Mouse (Mus musculus): ENCODE data around the gene Slc7a3. TPM values are rescaled to one million over a fixed set of nuclear protein-coding genes. Genes with fewer than 3 reads are reported as not detected.

Gene Slc7a3
- polyA plus RNA-seq (2012; rRNA removed; ENCODE audit: low replicate concordance), result 0.26 and 2.9 TPM in 2 replicates

DNA sequence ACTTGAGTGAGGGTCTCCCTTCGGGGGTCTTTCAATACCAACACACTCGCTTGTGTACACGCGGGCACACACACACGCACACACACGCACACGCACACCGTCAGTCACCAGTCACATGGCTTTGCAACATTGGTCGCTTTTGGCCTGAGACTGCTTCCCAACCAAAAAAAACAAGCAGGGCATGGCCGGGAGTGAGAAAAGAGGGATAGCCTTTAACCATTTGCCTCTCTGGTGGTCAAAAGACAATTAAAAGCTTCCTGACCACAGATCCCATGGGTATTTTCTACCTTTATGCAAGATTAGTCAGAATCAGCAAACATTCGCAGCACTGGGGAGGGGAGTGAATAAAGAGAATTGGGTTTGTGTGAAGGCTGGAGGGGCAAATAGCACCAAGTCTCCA, at the start of gene Slc7a3:
Slc7a3 (minus strand) TSS at position 101 of the 400 bp plus-strand sequence.

DNA sequence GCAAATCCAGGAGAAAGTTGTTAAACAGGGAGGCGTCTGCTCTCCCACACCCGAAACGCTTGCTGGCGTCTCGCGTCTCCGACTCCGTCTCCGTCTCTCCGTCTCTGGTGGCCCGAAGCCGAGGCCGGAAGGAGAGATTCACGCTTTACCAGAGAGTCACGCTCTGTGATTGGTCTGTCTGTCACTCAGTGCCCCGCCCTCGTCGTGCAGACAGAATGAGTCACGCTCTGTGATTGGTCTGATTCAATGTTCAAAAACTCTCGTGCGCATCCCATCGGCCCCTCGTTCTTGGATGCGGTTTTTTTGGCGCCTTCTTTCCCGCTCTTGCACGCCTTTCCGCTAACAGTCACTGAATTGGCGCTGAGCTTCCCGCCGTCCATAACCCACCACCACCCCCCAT, 26.3 kb downstream of the Slc7a3 start, which contains the start of gene Tex11:
Tex11 (minus strand) TSS at position 127 of the 400 bp plus-strand sequence.

Other genes with a start within 250 kb of the Slc7a3 start
- gene Tex11, start 26.4 kb downstream of the Slc7a3 start, polyA plus RNA-seq (2012; rRNA removed; ENCODE audit: low replicate concordance), result not detected in 2 replicates
- gene Snx12, start 136.5 kb upstream of the Slc7a3 start, polyA plus RNA-seq (2012; rRNA removed; ENCODE audit: low replicate concordance), result 12.8 and 18.6 TPM in 2 replicates
- gene Foxo4, start 168.5 kb upstream of the Slc7a3 start, polyA plus RNA-seq (2012; rRNA removed; ENCODE audit: low replicate concordance), result 39.2 and 67.8 TPM in 2 replicates
- 0.60 and 1.3 TPM in 2 replicates for gene Gm614, start 178.0 kb upstream of the Slc7a3 start, polyA plus RNA-seq (2012; rRNA removed; ENCODE audit: low replicate concordance)
- gene Il2rg, start 182.2 kb upstream of the Slc7a3 start, polyA plus RNA-seq (2012; rRNA removed; ENCODE audit: low replicate concordance), result 114 and 164 TPM in 2 replicates
- not detected in 2 replicates for gene Gm20489, start 183.0 kb upstream of the Slc7a3 start, polyA plus RNA-seq (2012; rRNA removed; ENCODE audit: low replicate concordance)
- gene Med12, start 188.0 kb upstream of the Slc7a3 start, polyA plus RNA-seq (2012; rRNA removed; ENCODE audit: low replicate concordance), result 167 and 203 TPM in 2 replicates
- gene Nlgn3, start 213.1 kb upstream of the Slc7a3 start, polyA plus RNA-seq (2012; rRNA removed; ENCODE audit: low replicate concordance), result 0.06 and 0.33 TPM in 2 replicates